Mouse (Mus musculus): Measurements from ENCODE around the gene Ccdc40.

Gene Ccdc40

GRCm38 (mm10) chr11:119228091-119228781 is at the start of gene Ccdc40, which contains the start of gene Tbc1d16:
TSS of gene Ccdc40 (plus strand) at chr11:119228572.
TSS of gene Tbc1d16 (minus strand) at chr11:119228499.
- DNase-seq (ENCODE audit: low spot score) = no peak

GRCm38 (mm10) chr11:119180824-119181582 is 47.4 kb upstream of the Ccdc40 start:
- no peak for DNase-seq (ENCODE audit: low spot score)

GRCm38 (mm10) chr11:119181861-119182395 is 46.4 kb upstream of the Ccdc40 start:
- DNase-seq (ENCODE audit: low spot score) = no peak

- no peak for DNase-seq (ENCODE audit: low spot score)
Observed at GRCm38 (mm10) chr11:119183684-119184310, 44.6 kb upstream of the Ccdc40 start.

- DNase-seq (ENCODE audit: low spot score) = no peak
Observed at GRCm38 (mm10) chr11:119186381-119186780, 42.0 kb upstream of the Ccdc40 start.

GRCm38 (mm10) chr11:119186989-119187799 is 41.2 kb upstream of the Ccdc40 start:
- no peak for DNase-seq (ENCODE audit: low spot score)

- no peak for DNase-seq (ENCODE audit: low spot score)
Observed at GRCm38 (mm10) chr11:119187800-119188197, 40.6 kb upstream of the Ccdc40 start.

GRCm38 (mm10) chr11:119188389-119188788 is 40.0 kb upstream of the Ccdc40 start:
- no peak for DNase-seq (ENCODE audit: low spot score)

GRCm38 (mm10) chr11:119189319-119189718 is 39.1 kb upstream of the Ccdc40 start:
- DNase-seq (ENCODE audit: low spot score) = no peak

- no peak for DNase-seq (ENCODE audit: low spot score)
Observed at GRCm38 (mm10) chr11:119190498-119190897, 37.9 kb upstream of the Ccdc40 start.

GRCm38 (mm10) chr11:119191606-119192081 is 36.7 kb upstream of the Ccdc40 start:
- DNase-seq (ENCODE audit: low spot score) = no peak

- DNase-seq (ENCODE audit: low spot score) = no peak
Observed at GRCm38 (mm10) chr11:119192176-119192575, 36.2 kb upstream of the Ccdc40 start.

GRCm38 (mm10) chr11:119192605-119193004 is 35.8 kb upstream of the Ccdc40 start:
- DNase-seq (ENCODE audit: low spot score) = no peak

- no peak for DNase-seq (ENCODE audit: low spot score)
Observed at GRCm38 (mm10) chr11:119197618-119198563, 30.5 kb upstream of the Ccdc40 start.

- no peak for DNase-seq (ENCODE audit: low spot score)
Observed at GRCm38 (mm10) chr11:119198564-119199232, 29.7 kb upstream of the Ccdc40 start.

- DNase-seq (ENCODE audit: low spot score) = no peak
Observed at GRCm38 (mm10) chr11:119199233-119199601, 29.2 kb upstream of the Ccdc40 start.

GRCm38 (mm10) chr11:119203423-119203822 is 24.9 kb upstream of the Ccdc40 start:
- DNase-seq (ENCODE audit: low spot score) = no peak

GRCm38 (mm10) chr11:119205738-119206137 is 22.6 kb upstream of the Ccdc40 start:
- no peak for DNase-seq (ENCODE audit: low spot score)

- DNase-seq (ENCODE audit: low spot score) = no peak
Observed at GRCm38 (mm10) chr11:119206562-119206961, 21.8 kb upstream of the Ccdc40 start.

GRCm38 (mm10) chr11:119207986-119208385 is 20.4 kb upstream of the Ccdc40 start:
- DNase-seq (ENCODE audit: low spot score) = no peak

All from urinary bladder, postnatal 10 days (tissue).